Mouse (Mus musculus): ENCODE measurements at regions not wholly inside any gene's neighbourhood (a gene's known extent, or its start where the extent isn't known, plus 50 kb on each side); places are given as distances from the start of the nearest gene placed in this dataset.
"Not testable (repeated sequence)": the region's sequence is repeated elsewhere in the genome, so short reads cannot be mapped to it uniquely, and the experiment has no call there.

GRCm38 (mm10) chr6:4149663-4150062 lies 62.9 kb upstream of the Bet1 start:
- no peak for DNase-seq (ENCODE audit: low spot score)

GRCm38 (mm10) chr6:4158293-4158692 lies 71.5 kb upstream of the Bet1 start:
- no peak for DNase-seq (ENCODE audit: low spot score)

GRCm38 (mm10) chr6:4163733-4164132 lies 77.0 kb upstream of the Bet1 start:
- no peak for DNase-seq (ENCODE audit: low spot score)

GRCm38 (mm10) chr6:4167112-4167511 lies 80.3 kb upstream of the Bet1 start:
- no peak for DNase-seq (ENCODE audit: low spot score)

GRCm38 (mm10) chr6:4167757-4168156 lies 81.0 kb upstream of the Bet1 start:
- no peak for DNase-seq (ENCODE audit: low spot score)

GRCm38 (mm10) chr6:4171561-4171960 lies 84.8 kb upstream of the Bet1 start:
- no peak for DNase-seq (ENCODE audit: low spot score)

- DNase-seq (ENCODE audit: low spot score): no peak
Measured at GRCm38 (mm10) chr6:4187683-4188082, 100.9 kb upstream of the Bet1 start.

GRCm38 (mm10) chr6:4190976-4191375 lies 104.2 kb upstream of the Bet1 start:
- peak; percentile 54 for DNase-seq (ENCODE audit: low spot score)

- DNase-seq (ENCODE audit: low spot score): no peak
Measured at GRCm38 (mm10) chr6:4193286-4193685, 106.5 kb upstream of the Bet1 start.

- no peak for DNase-seq (ENCODE audit: low spot score)
Measured at GRCm38 (mm10) chr6:4201176-4201575, 114.4 kb upstream of the Bet1 start.

GRCm38 (mm10) chr6:4205681-4206080 lies 118.9 kb upstream of the Bet1 start:
- DNase-seq (ENCODE audit: low spot score): no peak

GRCm38 (mm10) chr6:4245265-4246112 lies 158.7 kb upstream of the Bet1 start:
- DNase-seq (ENCODE audit: low spot score): no peak

- no peak for DNase-seq (ENCODE audit: low spot score)
Measured at GRCm38 (mm10) chr6:4246113-4246419, 159.3 kb upstream of the Bet1 start.

- no peak for DNase-seq (ENCODE audit: low spot score)
Measured at GRCm38 (mm10) chr6:4276607-4277006, 189.8 kb upstream of the Bet1 start.

- DNase-seq (ENCODE audit: low spot score): no peak
Measured at GRCm38 (mm10) chr6:4277245-4277890, 190.6 kb upstream of the Bet1 start.

GRCm38 (mm10) chr6:4291380-4291779 lies 204.6 kb upstream of the Bet1 start:
- no peak for DNase-seq (ENCODE audit: low spot score)

- not testable (repeated sequence) for DNase-seq (ENCODE audit: low spot score)
Measured at GRCm38 (mm10) chr6:4303410-4303809, 201.2 kb upstream of the Col1a2 start.

- no peak for DNase-seq (ENCODE audit: low spot score)
Measured at GRCm38 (mm10) chr6:4349953-4350352, 154.7 kb upstream of the Col1a2 start.

GRCm38 (mm10) chr6:4362220-4362619 lies 142.4 kb upstream of the Col1a2 start:
- no peak for DNase-seq (ENCODE audit: low spot score)

- DNase-seq (ENCODE audit: low spot score): no peak
Measured at GRCm38 (mm10) chr6:4375465-4376037, 129.1 kb upstream of the Col1a2 start.

- DNase-seq (ENCODE audit: low spot score): no peak
Measured at GRCm38 (mm10) chr6:4396808-4397207, 107.8 kb upstream of the Col1a2 start.

GRCm38 (mm10) chr6:4397695-4398598 lies 106.7 kb upstream of the Col1a2 start:
- DNase-seq (ENCODE audit: low spot score): no peak

Measured in testis, postnatal 14 days (tissue).